Mouse (Mus musculus) kidney, adult 2 months (tissue): ENCODE data around the gene Gabrg2.

Experiments
- CTCF ChIP-seq: fragments of 200-500 bp; conservative IDR thresholded peaks from 2 replicates; pipeline ENCODE4 v1.5.1; 2011; ENCODE audit warnings: low read depth, mild to moderate bottlenecking, control low read depth, low read length, moderate library complexity, mixed read lengths; ENCODE audit not compliant: insufficient read depth, insufficient read length
- POLR2A ChIP-seq: fragments of 200-500 bp; IDR thresholded peaks from one replicate; pipeline ENCODE4 v1.6.1; 2011; ENCODE audit warnings: low read depth, low read length, control low read depth

- no peak for TF ChIP-seq CTCF
- TF ChIP-seq POLR2A, result no peak
Observed at GRCm38 (mm10) chr11:41962706-41963105, 38.0 kb downstream of the Gabrg2 start.
